In genomic region chr4:49107895-49108294, GRCm38 (mm10) we compare ENCODE assay signal across 27 mouse cellular contexts. TPM values are rescaled to one million over a fixed set of nuclear protein-coding genes. Genes with fewer than 3 reads are reported as not detected.
"Had no signal": no experiment of that assay in that cellular context is flagged by ENCODE, and none has a peak within 500 bp of the region (broad histone marks: within the 10 kb centered on the region; RNA-seq: fewer than 3 reads in every experiment).

No protein-coding gene starts in this region.

- DNase-seq: gastrocnemius, adult 2 months; gastrocnemius, postnatal 10 days; gastrocnemius, postnatal 25 days; heart, adult 18-20 months; heart, postnatal 10 days; heart, postnatal 4 days; kidney, adult 9 months; kidney, postnatal 10 days; kidney, postnatal 36 days; liver; liver, embryonic 13.5 days; liver, postnatal 0 days had no signal

- H3K27me3 ChIP-seq: heart, embryonic 12.5 days; hindbrain, embryonic 12.5 days; intestine, embryonic 15.5 days; limb, embryonic 12.5 days; liver, embryonic 13.5 days; liver, embryonic 15.5 days had no signal

- H3K4me3 ChIP-seq: gastrocnemius, adult 2 months; heart, embryonic 10.5 days; heart, embryonic 12.5 days; hindbrain, embryonic 10.5 days; hindbrain, embryonic 12.5 days; intestine, embryonic 15.5 days; layer of hippocampus, adult 2 months; limb, embryonic 10.5 days; limb, embryonic 12.5 days; liver, embryonic 13.5 days; liver, embryonic 15.5 days had no signal

- H3K36me3 ChIP-seq: heart, embryonic 10.5 days; heart, embryonic 12.5 days; hindbrain, embryonic 10.5 days; hindbrain, embryonic 12.5 days; intestine, embryonic 15.5 days; limb, embryonic 10.5 days; limb, embryonic 12.5 days; liver, embryonic 13.5 days; liver, embryonic 15.5 days had no signal

- H3K9ac ChIP-seq: heart, embryonic 12.5 days; hindbrain, embryonic 12.5 days; hindbrain, embryonic 14.5 days; intestine, embryonic 15.5 days; limb, embryonic 12.5 days; liver, embryonic 13.5 days; liver, embryonic 15.5 days; liver, postnatal 0 days had no signal

- H3K4me1 ChIP-seq: hindbrain, embryonic 10.5 days; intestine, embryonic 15.5 days; limb, embryonic 12.5 days; liver, embryonic 13.5 days; liver, embryonic 15.5 days had no signal

- H3K4me2 ChIP-seq: heart, embryonic 12.5 days; hindbrain, embryonic 12.5 days; hindbrain, embryonic 14.5 days; intestine, embryonic 15.5 days; limb, embryonic 12.5 days; liver, embryonic 11.5 days; liver, embryonic 13.5 days; liver, embryonic 15.5 days had no signal

- H3K9me3 ChIP-seq: heart, embryonic 10.5 days; heart, embryonic 12.5 days; hindbrain, embryonic 10.5 days; hindbrain, embryonic 12.5 days; intestine, embryonic 15.5 days; limb, embryonic 10.5 days; limb, embryonic 12.5 days; liver, embryonic 13.5 days; liver, embryonic 15.5 days had no signal

- H3K27ac ChIP-seq: gastrocnemius, adult 2 months; hindbrain, embryonic 10.5 days; hindbrain, embryonic 12.5 days; hindbrain, embryonic 14.5 days; intestine, embryonic 15.5 days; layer of hippocampus, adult 2 months; left cerebral cortex, adult 2 months; limb, embryonic 10.5 days; limb, embryonic 12.5 days; liver, embryonic 13.5 days; liver, embryonic 15.5 days had no signal

- ATAC-seq: hindbrain, embryonic 16.5 days; inflammation-experienced regulatory T-cells, adult 6 months; intestine, embryonic 15.5 days; intestine, postnatal 0 days; liver, postnatal 0 days had no signal

RNA-seq across cellular contexts. Expression of gene Plppr1, which starts 48.8 kb away (rescaled TPM):
- polyA plus RNA-seq: inflammation-experienced regulatory T-cells, adult 6 months had no signal
